Mouse (Mus musculus): ENCODE results near the gene Stx8.

GRCm38 (mm10) chr11:68233469-68233965 lies 267.5 kb downstream of the Stx8 start:
- TF ChIP-seq CTCF (IDR thresholded peaks at IDR 0.05; ENCODE audit: low read depth, low read length) (no peak), POLR2A (IDR thresholded peaks at IDR 0.05; ENCODE audit: extremely low read depth, insufficient read depth, low read length) (no peak)
